Mouse (Mus musculus) C2C12 (cell line): ENCODE measurements around the gene Rcor1. TPM values are rescaled to one million over a fixed set of nuclear protein-coding genes. Genes with fewer than 3 reads are reported as not detected.
"Not testable (repeated sequence)": the region's sequence is repeated elsewhere in the genome, so short reads cannot be mapped to it uniquely, and the experiment has no call there.

Experiments used
- H3K27me3 ChIP-seq: one replicate; pipeline ENCODE4 v1.6.1; 2011; ENCODE audit not compliant: control insufficient read depth, insufficient read depth, insufficient read length
- H3K36me3 ChIP-seq: one replicate; pipeline ENCODE4 v1.6.1; 2011; ENCODE audit not compliant: control insufficient read depth, insufficient read depth
- H3K4me3 ChIP-seq: one replicate; pipeline ENCODE4 v1.5.1; 2011; ENCODE audit warnings: mild to moderate bottlenecking, control low read depth; ENCODE audit not compliant: poor library complexity, insufficient read depth, severe bottlenecking
- H3K79me2 ChIP-seq: one replicate; pipeline ENCODE4 v1.6.1; 2011; ENCODE audit not compliant: control insufficient read depth, insufficient read depth
- H3K79me3 ChIP-seq: one replicate; pipeline ENCODE4 v1.6.1; 2011; ENCODE audit warnings: low read depth, control low read depth
- H3ac ChIP-seq: one replicate; pipeline ENCODE3; 2011; ENCODE audit warnings: low read depth; ENCODE audit not compliant: control insufficient read depth, insufficient read length
- CEBPB ChIP-seq: IDR thresholded peaks from one replicate; pipeline ENCODE4 v1.6.1; 2011; ENCODE audit warnings: low read depth, mild to moderate bottlenecking, control low read depth, moderate library complexity
- CTCF ChIP-seq: IDR thresholded peaks from one replicate; pipeline ENCODE4 v1.5.1; 2011; ENCODE audit not compliant: control insufficient read depth, insufficient read depth, insufficient read length
- FOSL1 ChIP-seq: IDR thresholded peaks from one replicate; pipeline ENCODE4 v1.8.0; 2011; ENCODE audit warnings: mild to moderate bottlenecking, low read length; ENCODE audit not compliant: poor library complexity, insufficient read depth, severe bottlenecking
- MAX ChIP-seq: IDR thresholded peaks from one replicate; pipeline ENCODE4 v1.6.1; 2011; ENCODE audit warnings: mild to moderate bottlenecking, control low read depth
- MYOD1 ChIP-seq: IDR thresholded peaks from one replicate; pipeline ENCODE4 v1.6.1; 2011; ENCODE audit warnings: low read depth; ENCODE audit not compliant: control insufficient read depth, insufficient read length
- MYOG ChIP-seq: IDR thresholded peaks from one replicate; pipeline ENCODE4 v1.6.1; 2011; ENCODE audit not compliant: control insufficient read depth, insufficient read length; ENCODE audit errors: extremely low read depth
- USF1 ChIP-seq: IDR thresholded peaks from one replicate; pipeline ENCODE4 v1.6.1; 2011; ENCODE audit warnings: low read depth, mild to moderate bottlenecking, control low read depth, moderate library complexity
- polyA plus RNA-seq: library from polyadenylated mRNA; unstranded; fragments of >200 nt; fragmentation: generic; extraction: Trizol; gene quantifications from one replicate; pipeline ENCODE4 v1.2.1, GENCODE M21; 2012; ENCODE audit warnings: missing spikeins

Gene Rcor1
- polyA plus RNA-seq, 1 experiment, result 7.7 TPM

- no peak overlapping the region for H3ac ChIP-seq
- H3K4me3 ChIP-seq, result no peak overlapping the region
- H3K79me2 ChIP-seq, result peaks cover 82% of the 10 kb centered on the region
- peaks cover 7% of the 10 kb centered on the region for H3K36me3 ChIP-seq
- H3K27me3 ChIP-seq, result no peaks in the 10 kb centered on the region
- H3K79me3 ChIP-seq, result peaks cover 26% of the 10 kb centered on the region
- TF ChIP-seq CTCF (no peak), FOSL1 (no peak), MYOG (no peak), CEBPB (no peak), MAX (no peak), USF1 (no peak), MYOD1 (no peak)
Measured at GRCm38 (mm10) chr12:111067816-111068215, 28.7 kb downstream of the Rcor1 start.

GRCm38 (mm10) chr12:111069299-111069698, 30.1 kb downstream of the Rcor1 start:
- H3K79me3 ChIP-seq, result peaks cover 26% of the 10 kb centered on the region
- H3K27me3 ChIP-seq, H3K36me3 ChIP-seq, H3K4me3 ChIP-seq, H3ac ChIP-seq: not testable (repeated sequence)
- H3K79me2 ChIP-seq, result peaks cover 77% of the 10 kb centered on the region

GRCm38 (mm10) chr12:111071009-111071408, 31.9 kb downstream of the Rcor1 start:
- Histone ChIP-seq H3K36me3 (peaks cover 7% of the 10 kb centered on the region), H3K79me2 (peaks cover 75% of the 10 kb centered on the region), H3K27me3 (no peaks in the 10 kb centered on the region), H3K79me3 (peaks cover 22% of the 10 kb centered on the region), H3ac (no peak overlapping the region), H3K4me3 (no peak overlapping the region)
- TF ChIP-seq CTCF (no peak), MAX (no peak), MYOG (no peak), FOSL1 (no peak), USF1 (no peak), MYOD1 (no peak), CEBPB (no peak)

GRCm38 (mm10) chr12:111071477-111072152, 32.5 kb downstream of the Rcor1 start:
- H3K79me3 ChIP-seq, result peaks cover 22% of the 10 kb centered on the region
- TF ChIP-seq CEBPB (no peak), USF1 (no peak), MAX (no peak), MYOD1 (no peak), CTCF (no peak), MYOG (no peak), FOSL1 (no peak)

GRCm38 (mm10) chr12:111076385-111076965, 37.3 kb downstream of the Rcor1 start:
- Histone ChIP-seq H3K36me3 (no peaks in the 10 kb centered on the region), H3ac (no peak overlapping the region), H3K79me3 (peaks cover 26% of the 10 kb centered on the region), H3K27me3 (no peaks in the 10 kb centered on the region), H3K79me2 (peaks cover 84% of the 10 kb centered on the region), H3K4me3 (no peak overlapping the region)
- TF ChIP-seq MAX (no peak), CEBPB (no peak), MYOD1 (no peak), USF1 (no peak), MYOG (no peak), CTCF (no peak), FOSL1 (no peak)

More at GRCm38 (mm10) chr12:111071477-111072152, 32.5 kb downstream of the Rcor1 start:
- no peak overlapping the region for H3K4me3 ChIP-seq
- H3ac ChIP-seq, result no peak overlapping the region
- H3K79me2 ChIP-seq, result peaks cover 78% of the 10 kb centered on the region
- H3K27me3 ChIP-seq, result no peaks in the 10 kb centered on the region
- H3K36me3 ChIP-seq, result peaks cover 7% of the 10 kb centered on the region

GRCm38 (mm10) chr12:111085579-111085978, 46.4 kb downstream of the Rcor1 start:
- Histone ChIP-seq H3ac (no peak overlapping the region), H3K79me3 (peaks cover 14% of the 10 kb centered on the region), H3K4me3 (no peak overlapping the region), H3K79me2 (peaks cover 33% of the 10 kb centered on the region), H3K27me3 (no peaks in the 10 kb centered on the region), H3K36me3 (peaks cover 4% of the 10 kb centered on the region)
- no peak for TF ChIP-seq CTCF
- TF ChIP-seq MYOG, result no peak
- TF ChIP-seq FOSL1, result no peak
- no peak for TF ChIP-seq USF1
- TF ChIP-seq MYOD1, result no peak
- no peak for TF ChIP-seq MAX
- TF ChIP-seq CEBPB, result no peak
